Mouse (Mus musculus) spleen, adult 2 months (tissue): ENCODE results near the gene Cog5. TPM values are rescaled to one million over a fixed set of nuclear protein-coding genes. Genes with fewer than 3 reads are reported as not detected.

Experiments used
- DNase-seq, 2 experiments: peaks; one replicate each; pipeline versions ENCODE4 v3.0.0 to v3.0.0-alpha.2; 2012 to 2021; ENCODE audit warnings: low spot score in 2 of 2, low read depth in 1 of 2
- H3K27ac ChIP-seq: fragments of 200-500 bp; 2 replicates; pipeline ENCODE4 v1.5.1; 2012; ENCODE audit warnings: low read length, inconsistent platforms; ENCODE audit not compliant: insufficient read depth
- H3K27me3 ChIP-seq: fragments of 200-500 bp; 2 replicates; pipeline ENCODE4 v1.6.1; 2012; ENCODE audit warnings: mild to moderate bottlenecking, moderate library complexity, low read length, inconsistent platforms; ENCODE audit not compliant: control insufficient read depth, insufficient read depth
- H3K36me3 ChIP-seq: fragments of 200-500 bp; 2 replicates; pipeline ENCODE4 v1.6.1; 2012; ENCODE audit warnings: mild to moderate bottlenecking, low read length, inconsistent platforms; ENCODE audit not compliant: control insufficient read depth, insufficient read depth
- H3K4me1 ChIP-seq: fragments of 200-500 bp; 2 replicates; pipeline ENCODE4 v1.6.1; 2011; ENCODE audit warnings: inconsistent platforms; ENCODE audit not compliant: control insufficient read depth, insufficient read depth, insufficient read length
- H3K4me3 ChIP-seq: fragments of 200-500 bp; 2 replicates; pipeline ENCODE4 v1.5.1; 2011; ENCODE audit warnings: mild to moderate bottlenecking, inconsistent platforms; ENCODE audit not compliant: insufficient read depth, insufficient read length; ENCODE audit errors: extremely low read depth
- CTCF ChIP-seq: fragments of 200-500 bp; IDR thresholded peaks from 2 replicates; pipeline ENCODE4 v1.5.1; 2011; ENCODE audit warnings: mild to moderate bottlenecking, inconsistent platforms; ENCODE audit not compliant: insufficient read depth, insufficient read length, insufficient replicate concordance; ENCODE audit errors: extremely low read depth
- POLR2A ChIP-seq: fragments of 200-500 bp; IDR thresholded peaks from 2 replicates; pipeline ENCODE4 v1.6.1; 2011; ENCODE audit warnings: low read depth, low read length, inconsistent platforms
- WGBS: fragments of 180-500 bp; shearing (Covaris S2); methylation state at CpG from one replicate; pipeline ENCODE4 v1.1.7; 2018; 5-methylcytosine and 5-hydroxymethylcytosine counted together
- polyA plus RNA-seq: library from polyadenylated mRNA; depleted of rRNA; stranded (reverse); fragments of >200 nt; gene quantifications from 2 replicates; pipeline ENCODE4 v1.2.3, GENCODE M21; 2012

Gene Cog5
- polyA plus RNA-seq, 1 experiment = 11.7 TPM

GRCm38 (mm10) chr12:31836211-31836610 is 181.5 kb downstream of the Cog5 start:
- Histone ChIP-seq H3K36me3 (peaks cover 8% of the 10 kb centered on the region), H3K4me1 (no peaks in the 10 kb centered on the region), H3K27ac (no peak overlapping the region), H3K4me3 (no peak overlapping the region), H3K27me3 (no peaks in the 10 kb centered on the region)
- DNase-seq = no peak
- TF ChIP-seq POLR2A = no peak
- TF ChIP-seq CTCF = no peak
- WGBS = 76% methylated on average over 1 of the region's 1 CpGs

- Histone ChIP-seq H3K27me3 (no peaks in the 10 kb centered on the region), H3K27ac (no peak overlapping the region), H3K36me3 (peaks cover 9% of the 10 kb centered on the region), H3K4me3 (no peak overlapping the region), H3K4me1 (no peaks in the 10 kb centered on the region)
- DNase-seq = no peak
- TF ChIP-seq POLR2A = no peak
- TF ChIP-seq CTCF = no peak
These were observed 183.9 kb downstream of the Cog5 start for GRCm38 (mm10) chr12:31838521-31838920.

- DNase-seq = no peak
- peaks cover 9% of the 10 kb centered on the region for H3K36me3 ChIP-seq
- TF ChIP-seq POLR2A = no peak
- no peak for TF ChIP-seq CTCF
These were observed 184.6 kb downstream of the Cog5 start for GRCm38 (mm10) chr12:31839249-31839648.

GRCm38 (mm10) chr12:31846077-31846476 is 191.4 kb downstream of the Cog5 start:
- peaks cover 2% of the 10 kb centered on the region; the same call in 1 of the 2 replicates for H3K36me3 ChIP-seq
- TF ChIP-seq CTCF (no peak), POLR2A (no peak)
- no peak overlapping the region for H3K27ac ChIP-seq
- no peaks in the 10 kb centered on the region for H3K27me3 ChIP-seq
- 98% methylated on average over 3 of the region's 3 CpGs for WGBS
- H3K4me3 ChIP-seq = no peak overlapping the region
- DNase-seq = no peak
- no peaks in the 10 kb centered on the region for H3K4me1 ChIP-seq

More at GRCm38 (mm10) chr12:31839249-31839648, 184.6 kb downstream of the Cog5 start:
- H3K4me1 ChIP-seq = no peaks in the 10 kb centered on the region
- no peaks in the 10 kb centered on the region for H3K27me3 ChIP-seq
- H3K4me3 ChIP-seq = no peak overlapping the region
- no peak overlapping the region for H3K27ac ChIP-seq

GRCm38 (mm10) chr12:31848630-31849415 is 194.2 kb downstream of the Cog5 start:
- WGBS = 90% methylated on average over 5 of the region's 5 CpGs
- Histone ChIP-seq H3K4me3 (no peak overlapping the region), H3K27me3 (no peaks in the 10 kb centered on the region), H3K4me1 (no peaks in the 10 kb centered on the region), H3K27ac (no peak overlapping the region), H3K36me3 (no peaks in the 10 kb centered on the region)
- TF ChIP-seq POLR2A = no peak
- no peak for TF ChIP-seq CTCF
- no peak for DNase-seq

GRCm38 (mm10) chr12:31849601-31850000 is 194.9 kb downstream of the Cog5 start:
- Histone ChIP-seq H3K36me3 (no peaks in the 10 kb centered on the region), H3K4me1 (no peaks in the 10 kb centered on the region), H3K27ac (no peak overlapping the region), H3K4me3 (no peak overlapping the region), H3K27me3 (no peaks in the 10 kb centered on the region)
- TF ChIP-seq CTCF (no peak), POLR2A (no peak)
- no peak for DNase-seq
- 95% methylated on average over 2 of the region's 2 CpGs for WGBS

- H3K36me3 ChIP-seq = no peaks in the 10 kb centered on the region
- no peak for TF ChIP-seq POLR2A
- no peak for TF ChIP-seq CTCF
- 84% methylated on average over 3 of the region's 3 CpGs for WGBS
- no peak overlapping the region for H3K27ac ChIP-seq
- no peak overlapping the region for H3K4me3 ChIP-seq
- no peak for DNase-seq
- no peaks in the 10 kb centered on the region for H3K27me3 ChIP-seq
- no peaks in the 10 kb centered on the region for H3K4me1 ChIP-seq
These were observed 199.4 kb downstream of the Cog5 start for GRCm38 (mm10) chr12:31854039-31854438.
